Mouse (Mus musculus): Measurements from ENCODE around the gene Shisa8. TPM values are rescaled to one million over a fixed set of nuclear protein-coding genes. Genes with fewer than 3 reads are reported as not detected.

Shisa8 gene
- polyA plus RNA-seq, 1 experiment from 2014 or later = not detected

- ATAC-seq (ENCODE audit: insufficient read depth, low FRiP score) = no peak
- no peak overlapping the region for H3K4me2 ChIP-seq (ENCODE audit: low read depth, low read length)
- no peak overlapping the region for H3K4me3 ChIP-seq (replicated peaks; ENCODE audit: low read length)
- peaks cover 5% of the 10 kb centered on the region; the same call in 1 of the 2 replicates for H3K9me3 ChIP-seq (replicated peaks; ENCODE audit: control insufficient read depth, low read length)
- peaks cover 39% of the 10 kb centered on the region for H3K36me3 ChIP-seq (ENCODE audit: control insufficient read depth, insufficient read depth, low read length)
- H3K27me3 ChIP-seq (ENCODE audit: control insufficient read depth, insufficient read depth, low read length) = no peaks in the 10 kb centered on the region
- WGBS = 84% methylated on average over 5 of the region's 5 CpGs
- no peak overlapping the region for H3K27ac ChIP-seq (ENCODE audit: low read length)
- no peaks in the 10 kb centered on the region for H3K4me1 ChIP-seq (ENCODE audit: control insufficient read depth, insufficient read depth, low read length)
- no peak overlapping the region for H3K9ac ChIP-seq (ENCODE audit: low read length)
Observed at GRCm38 (mm10) chr15:82186931-82187330, 25.7 kb downstream of the Shisa8 start.

GRCm38 (mm10) chr15:82186131-82186530, 26.5 kb downstream of the Shisa8 start:
- H3K36me3 ChIP-seq (ENCODE audit: control insufficient read depth, insufficient read depth, low read length) = peaks cover 47% of the 10 kb centered on the region
- H3K4me2 ChIP-seq (ENCODE audit: low read depth, low read length) = no peak overlapping the region
- peak; percentile 51; the same call in 1 of the 2 replicates for ATAC-seq (ENCODE audit: insufficient read depth, low FRiP score)
- H3K4me1 ChIP-seq (ENCODE audit: control insufficient read depth, insufficient read depth, low read length) = no peaks in the 10 kb centered on the region
- no peaks in the 10 kb centered on the region for H3K27me3 ChIP-seq (ENCODE audit: control insufficient read depth, insufficient read depth, low read length)
- WGBS = 68% methylated on average over 14 of the region's 14 CpGs
- H3K4me3 ChIP-seq (replicated peaks; ENCODE audit: low read length) = no peak overlapping the region
- no peak overlapping the region for H3K27ac ChIP-seq (ENCODE audit: low read length)
- H3K9me3 ChIP-seq (replicated peaks; ENCODE audit: control insufficient read depth, low read length) = peaks cover 7% of the 10 kb centered on the region; the same call in 1 of the 2 replicates
- no peak overlapping the region for H3K9ac ChIP-seq (ENCODE audit: low read length)

GRCm38 (mm10) chr15:82185062-82185783, 27.4 kb downstream of the Shisa8 start:
- Histone ChIP-seq H3K4me2 (ENCODE audit: low read depth, low read length) (no peak overlapping the region), H3K4me1 (ENCODE audit: control insufficient read depth, insufficient read depth, low read length) (no peaks in the 10 kb centered on the region), H3K27me3 (ENCODE audit: control insufficient read depth, insufficient read depth, low read length) (no peaks in the 10 kb centered on the region), H3K9ac (ENCODE audit: low read length) (no peak overlapping the region), H3K9me3 (replicated peaks; ENCODE audit: control insufficient read depth, low read length) (peaks cover 7% of the 10 kb centered on the region; the same call in 1 of the 2 replicates), H3K36me3 (ENCODE audit: control insufficient read depth, insufficient read depth, low read length) (peaks cover 56% of the 10 kb centered on the region), H3K27ac (ENCODE audit: low read length) (0 out of 2 replicates have a peak overlapping the region, but pooled peaks have one; percentile 7), H3K4me3 (replicated peaks; ENCODE audit: low read length) (no peak overlapping the region)
- ATAC-seq (ENCODE audit: insufficient read depth, low FRiP score) = no peak
- 79% methylated on average over 14 of the region's 14 CpGs for WGBS

GRCm38 (mm10) chr15:82184656-82185055, 28.0 kb downstream of the Shisa8 start:
- no peak for ATAC-seq (ENCODE audit: insufficient read depth, low FRiP score)
- 75% methylated on average over 10 of the region's 10 CpGs for WGBS
- H3K9ac ChIP-seq (ENCODE audit: low read length) = no peak overlapping the region
- no peak overlapping the region for H3K27ac ChIP-seq (ENCODE audit: low read length)
- H3K4me3 ChIP-seq (replicated peaks; ENCODE audit: low read length) = no peak overlapping the region
- peaks cover 59% of the 10 kb centered on the region for H3K36me3 ChIP-seq (ENCODE audit: control insufficient read depth, insufficient read depth, low read length)
- H3K4me1 ChIP-seq (ENCODE audit: control insufficient read depth, insufficient read depth, low read length) = no peaks in the 10 kb centered on the region
- peaks cover 7% of the 10 kb centered on the region; the same call in 1 of the 2 replicates for H3K9me3 ChIP-seq (replicated peaks; ENCODE audit: control insufficient read depth, low read length)
- no peak overlapping the region for H3K4me2 ChIP-seq (ENCODE audit: low read depth, low read length)
- H3K27me3 ChIP-seq (ENCODE audit: control insufficient read depth, insufficient read depth, low read length) = no peaks in the 10 kb centered on the region

GRCm38 (mm10) chr15:82184183-82184582, 28.4 kb downstream of the Shisa8 start:
- H3K9ac ChIP-seq (ENCODE audit: low read length) = no peak overlapping the region
- no peak overlapping the region for H3K4me3 ChIP-seq (replicated peaks; ENCODE audit: low read length)
- H3K9me3 ChIP-seq (replicated peaks; ENCODE audit: control insufficient read depth, low read length) = peaks cover 7% of the 10 kb centered on the region; the same call in 1 of the 2 replicates
- WGBS = 67% methylated on average over 7 of the region's 7 CpGs
- H3K27ac ChIP-seq (ENCODE audit: low read length) = no peak overlapping the region
- H3K4me2 ChIP-seq (ENCODE audit: low read depth, low read length) = no peak overlapping the region
- ATAC-seq (ENCODE audit: insufficient read depth, low FRiP score) = no peak
- peaks cover 62% of the 10 kb centered on the region for H3K36me3 ChIP-seq (ENCODE audit: control insufficient read depth, insufficient read depth, low read length)
- H3K27me3 ChIP-seq (ENCODE audit: control insufficient read depth, insufficient read depth, low read length) = no peaks in the 10 kb centered on the region
- no peaks in the 10 kb centered on the region for H3K4me1 ChIP-seq (ENCODE audit: control insufficient read depth, insufficient read depth, low read length)

GRCm38 (mm10) chr15:82183596-82183995, 29.0 kb downstream of the Shisa8 start:
- Histone ChIP-seq H3K36me3 (ENCODE audit: control insufficient read depth, insufficient read depth, low read length) (peaks cover 68% of the 10 kb centered on the region), H3K27ac (ENCODE audit: low read length) (no peak overlapping the region), H3K9me3 (replicated peaks; ENCODE audit: control insufficient read depth, low read length) (peaks cover 7% of the 10 kb centered on the region; the same call in 1 of the 2 replicates), H3K4me2 (ENCODE audit: low read depth, low read length) (no peak overlapping the region), H3K27me3 (ENCODE audit: control insufficient read depth, insufficient read depth, low read length) (no peaks in the 10 kb centered on the region), H3K9ac (ENCODE audit: low read length) (no peak overlapping the region), H3K4me3 (replicated peaks; ENCODE audit: low read length) (no peak overlapping the region), H3K4me1 (ENCODE audit: control insufficient read depth, insufficient read depth, low read length) (no peaks in the 10 kb centered on the region)
- WGBS = 63% methylated on average over 10 of the region's 10 CpGs
- no peak for ATAC-seq (ENCODE audit: insufficient read depth, low FRiP score)

GRCm38 (mm10) chr15:82182311-82182710, 30.3 kb downstream of the Shisa8 start:
- Histone ChIP-seq H3K4me1 (ENCODE audit: control insufficient read depth, insufficient read depth, low read length) (no peaks in the 10 kb centered on the region), H3K9ac (ENCODE audit: low read length) (no peak overlapping the region), H3K36me3 (ENCODE audit: control insufficient read depth, insufficient read depth, low read length) (peaks cover 70% of the 10 kb centered on the region), H3K4me2 (ENCODE audit: low read depth, low read length) (no peak overlapping the region), H3K9me3 (replicated peaks; ENCODE audit: control insufficient read depth, low read length) (peaks cover 7% of the 10 kb centered on the region; the same call in 1 of the 2 replicates), H3K4me3 (replicated peaks; ENCODE audit: low read length) (no peak overlapping the region), H3K27ac (ENCODE audit: low read length) (no peak overlapping the region), H3K27me3 (ENCODE audit: control insufficient read depth, insufficient read depth, low read length) (no peaks in the 10 kb centered on the region)
- 99% methylated on average over 4 of the region's 4 CpGs for WGBS
- no peak for ATAC-seq (ENCODE audit: insufficient read depth, low FRiP score)

- Histone ChIP-seq H3K4me3 (replicated peaks; ENCODE audit: low read length) (no peak overlapping the region), H3K4me2 (ENCODE audit: low read depth, low read length) (no peak overlapping the region), H3K27me3 (ENCODE audit: control insufficient read depth, insufficient read depth, low read length) (no peaks in the 10 kb centered on the region), H3K27ac (ENCODE audit: low read length) (no peak overlapping the region), H3K9me3 (replicated peaks; ENCODE audit: control insufficient read depth, low read length) (peaks cover 7% of the 10 kb centered on the region; the same call in 1 of the 2 replicates), H3K36me3 (ENCODE audit: control insufficient read depth, insufficient read depth, low read length) (peaks cover 69% of the 10 kb centered on the region), H3K9ac (ENCODE audit: low read length) (no peak overlapping the region), H3K4me1 (ENCODE audit: control insufficient read depth, insufficient read depth, low read length) (no peaks in the 10 kb centered on the region)
- WGBS = 88% methylated on average over 5 of the region's 5 CpGs
- no peak for ATAC-seq (ENCODE audit: insufficient read depth, low FRiP score)
Observed at GRCm38 (mm10) chr15:82181131-82181530, 31.5 kb downstream of the Shisa8 start.

- WGBS = 83% methylated on average over 7 of the region's 7 CpGs
- ATAC-seq (ENCODE audit: insufficient read depth, low FRiP score) = no peak
- H3K4me3 ChIP-seq (replicated peaks; ENCODE audit: low read length) = no peak overlapping the region
Observed at GRCm38 (mm10) chr15:82177743-82178290, 34.8 kb downstream of the Shisa8 start.

More at GRCm38 (mm10) chr15:82177743-82178290, 34.8 kb downstream of the Shisa8 start:
- H3K27me3 ChIP-seq (ENCODE audit: control insufficient read depth, insufficient read depth, low read length) = no peaks in the 10 kb centered on the region
- H3K4me2 ChIP-seq (ENCODE audit: low read depth, low read length) = no peak overlapping the region
- no peak overlapping the region for H3K27ac ChIP-seq (ENCODE audit: low read length)
- H3K4me1 ChIP-seq (ENCODE audit: control insufficient read depth, insufficient read depth, low read length) = no peaks in the 10 kb centered on the region
- H3K36me3 ChIP-seq (ENCODE audit: control insufficient read depth, insufficient read depth, low read length) = peaks cover 77% of the 10 kb centered on the region
- H3K9ac ChIP-seq (ENCODE audit: low read length) = no peak overlapping the region
- peaks cover 7% of the 10 kb centered on the region; the same call in 1 of the 2 replicates for H3K9me3 ChIP-seq (replicated peaks; ENCODE audit: control insufficient read depth, low read length)
